Mouse (Mus musculus) spleen, adult 10 weeks (tissue): ENCODE measurements around the gene Gbp8. TPM values are rescaled to one million over a fixed set of nuclear protein-coding genes. Genes with fewer than 3 reads are reported as not detected.

Experiments
- polyA plus RNA-seq: library from polyadenylated mRNA; stranded (reverse); fragments of 350-450 nt; fragmentation: Illumina TruSeq; extraction: RNeasy Lipid Tissue Mini Kit (QIAGEN cat#74804); gene quantifications from one replicate; pipeline ENCODE4 v1.2.3, GENCODE M21; 2015; ENCODE audit warnings: low replicate concordance; ENCODE audit not compliant: insufficient read depth

Gbp8 gene
- polyA plus RNA-seq: 93.1 TPM

GRCm38 (mm10) chr5:105139409-105140088 lies at the start of gene Gbp8, which contains the start of the genes Gbp9 and Gbp4:
TSS of gene Gbp8 (minus strand) at chr5:105139540.
TSS of gene Gbp9 (minus strand) at chr5:105139539.
TSS of gene Gbp4 (minus strand) at chr5:105139586.

GRCm38 (mm10) chr5:104982535-104982934 lies 156.8 kb downstream of the Gbp8 start, which contains the start of gene Abcg3:
TSS of gene Abcg3 (minus strand) at chr5:104982718.

Other genes starting within 250 kb of the Gbp8 start
- gene Abcg3, start 156.8 kb downstream of the Gbp8 start, polyA plus RNA-seq: 161 TPM
- gene Gbp9, start within 50 bp of the Gbp8 start, polyA plus RNA-seq: 116 TPM
- gene Gbp4, start within 50 bp of the Gbp8 start, polyA plus RNA-seq: 75.9 TPM
- gene Gbp10, start 100.0 kb upstream of the Gbp8 start, polyA plus RNA-seq: 4.8 TPM
- gene Gm43302, start 154.2 kb upstream of the Gbp8 start, polyA plus RNA-seq: not detected
- 36.3 TPM for gene Gbp6, start 154.2 kb upstream of the Gbp8 start, polyA plus RNA-seq